Mouse (Mus musculus): Measurements from ENCODE around the gene Asprv1. TPM values are rescaled to one million over a fixed set of nuclear protein-coding genes. Genes with fewer than 3 reads are reported as not detected.

Asprv1 gene
- polyA plus RNA-seq, 1 experiment from 2014 or later: 1.0 TPM

DNA sequence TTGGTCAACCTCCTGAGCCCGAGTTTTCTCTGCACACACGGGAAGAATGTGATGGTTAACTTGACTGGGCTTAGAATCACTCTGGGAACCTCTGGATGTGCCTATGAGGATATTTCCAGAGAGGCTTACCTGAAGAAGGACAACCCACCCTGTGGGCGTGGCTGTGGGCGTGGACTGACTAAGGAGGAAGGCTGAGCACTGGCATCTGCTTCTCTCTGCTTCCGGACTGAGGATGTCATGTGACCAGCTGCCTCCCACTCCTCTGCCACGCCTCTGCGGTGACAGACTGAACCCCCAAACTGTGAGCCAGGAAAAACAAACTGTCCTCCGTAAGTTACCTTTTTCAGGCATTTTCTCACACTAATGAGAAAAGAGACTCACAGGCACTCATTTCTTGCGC, 33.3 kb upstream of the Asprv1 start:
- Histone ChIP-seq H3K27ac (no peak overlapping the region), H3K4me1 (peaks cover 16% of the 10 kb centered on the region), H3K27me3 (no peaks in the 10 kb centered on the region), H3K9me3 (no peaks in the 10 kb centered on the region), H3K4me2 (peak overlapping the region; percentile 44), H3K4me3 (peak overlapping the region; percentile 18), H3K36me3 (no peaks in the 10 kb centered on the region), H3K9ac (no peak overlapping the region)
- 18% methylated on average over 9 of the region's 9 CpGs for WGBS
- ATAC-seq (ENCODE audit: borderline replicate concordance, extremely low read depth, low FRiP score, low TSS enrichment): peak; percentile 56; the same call in 1 of the 2 replicates

- Histone ChIP-seq H3K4me3 (no peak overlapping the region), H3K27me3 (no peaks in the 10 kb centered on the region), H3K4me1 (peaks cover 26% of the 10 kb centered on the region), H3K9ac (no peak overlapping the region), H3K4me2 (no peak overlapping the region), H3K9me3 (no peaks in the 10 kb centered on the region), H3K36me3 (no peaks in the 10 kb centered on the region), H3K27ac (no peak overlapping the region)
- 78% methylated on average over 17 of the region's 17 CpGs for WGBS
- no peak for ATAC-seq (ENCODE audit: borderline replicate concordance, extremely low read depth, low FRiP score, low TSS enrichment)
These were observed 32.0 kb upstream of the Asprv1 start for GRCm38 (mm10) chr6:86595865-86596440.

DNA sequence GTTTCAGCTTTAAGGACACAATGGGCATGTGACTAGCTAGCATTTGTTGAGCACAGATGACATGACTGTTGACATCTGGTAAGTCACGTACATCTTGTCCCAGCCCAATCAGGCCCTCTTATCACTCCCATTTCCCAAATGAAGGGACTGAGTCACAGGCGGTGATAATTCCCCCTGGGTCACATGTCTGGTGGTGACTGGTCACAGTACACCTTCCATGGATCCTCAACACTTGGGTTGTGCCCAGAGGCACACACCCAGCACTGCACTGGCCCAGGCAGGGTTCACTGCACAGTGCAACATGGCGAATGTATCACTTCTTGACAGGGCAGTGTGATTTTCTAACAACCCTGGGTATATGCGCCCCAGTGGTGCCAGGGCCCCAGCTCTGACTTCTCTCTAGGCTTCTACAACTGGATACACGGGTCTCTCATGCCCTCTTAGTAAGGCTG, 29.2 kb upstream of the Asprv1 start:
- no peak for ATAC-seq (ENCODE audit: borderline replicate concordance, extremely low read depth, low FRiP score, low TSS enrichment)
- Histone ChIP-seq H3K4me1 (peaks cover 26% of the 10 kb centered on the region), H3K4me2 (no peak overlapping the region), H3K27ac (no peak overlapping the region), H3K9me3 (no peaks in the 10 kb centered on the region), H3K27me3 (no peaks in the 10 kb centered on the region), H3K36me3 (no peaks in the 10 kb centered on the region), H3K9ac (no peak overlapping the region), H3K4me3 (no peak overlapping the region)
- 73% methylated on average over 5 of the region's 5 CpGs for WGBS

GRCm38 (mm10) chr6:86599197-86599596, 28.8 kb upstream of the Asprv1 start:
- Histone ChIP-seq H3K27me3 (no peaks in the 10 kb centered on the region), H3K9me3 (no peaks in the 10 kb centered on the region), H3K36me3 (no peaks in the 10 kb centered on the region), H3K27ac (peak overlapping the region; percentile 76), H3K4me3 (no peak overlapping the region), H3K4me2 (no peak overlapping the region), H3K4me1 (peaks cover 26% of the 10 kb centered on the region), H3K9ac (no peak overlapping the region)
- 13% methylated on average over 4 of the region's 4 CpGs for WGBS
- ATAC-seq (ENCODE audit: borderline replicate concordance, extremely low read depth, low FRiP score, low TSS enrichment): peak; percentile 21; the same call in 1 of the 2 replicates

GRCm38 (mm10) chr6:86599951-86600414, 28.0 kb upstream of the Asprv1 start:
- H3K4me1 ChIP-seq: peaks cover 19% of the 10 kb centered on the region
- ATAC-seq (ENCODE audit: borderline replicate concordance, extremely low read depth, low FRiP score, low TSS enrichment): peak; percentile 77
- no peak overlapping the region for H3K4me3 ChIP-seq
- no peak overlapping the region for H3K9ac ChIP-seq
- H3K4me2 ChIP-seq: peak overlapping the region; percentile 29; the same call in 1 of the 2 replicates
- no peaks in the 10 kb centered on the region for H3K9me3 ChIP-seq
- peak overlapping the region; percentile 76 for H3K27ac ChIP-seq
- WGBS: 9% methylated on average over 6 of the region's 6 CpGs
- H3K36me3 ChIP-seq: no peaks in the 10 kb centered on the region
- no peaks in the 10 kb centered on the region for H3K27me3 ChIP-seq

GRCm38 (mm10) chr6:86605260-86605659, 22.7 kb upstream of the Asprv1 start:
- WGBS: 49% methylated on average over 7 of the region's 7 CpGs
- H3K36me3 ChIP-seq: no peaks in the 10 kb centered on the region
- no peak overlapping the region for H3K4me2 ChIP-seq
- H3K27me3 ChIP-seq: no peaks in the 10 kb centered on the region
- no peak overlapping the region for H3K27ac ChIP-seq
- ATAC-seq (ENCODE audit: borderline replicate concordance, extremely low read depth, low FRiP score, low TSS enrichment): no peak; the same call in 1 of the 2 replicates
- no peak overlapping the region for H3K4me3 ChIP-seq
- peaks cover 5% of the 10 kb centered on the region for H3K4me1 ChIP-seq
- no peaks in the 10 kb centered on the region for H3K9me3 ChIP-seq
- no peak overlapping the region for H3K9ac ChIP-seq

- whole genome bisulfite sequencing: 76% methylated on average over 4 of the region's 4 CpGs
- no peaks in the 10 kb centered on the region for H3K9me3 ChIP-seq
- no peak overlapping the region for H3K4me3 ChIP-seq
- H3K36me3 ChIP-seq: no peaks in the 10 kb centered on the region
- no peak overlapping the region for H3K9ac ChIP-seq
- peaks cover 6% of the 10 kb centered on the region; the same call in 1 of the 2 replicates for H3K4me1 ChIP-seq
- H3K27me3 ChIP-seq: no peaks in the 10 kb centered on the region
- no peak overlapping the region for H3K4me2 ChIP-seq
- H3K27ac ChIP-seq: no peak overlapping the region
- no peak for ATAC-seq (ENCODE audit: borderline replicate concordance, extremely low read depth, low FRiP score, low TSS enrichment)
These were observed 21.7 kb upstream of the Asprv1 start for GRCm38 (mm10) chr6:86606289-86606688.

GRCm38 (mm10) chr6:86607471-86607870, 20.5 kb upstream of the Asprv1 start:
- Histone ChIP-seq H3K4me1 (peaks cover 6% of the 10 kb centered on the region; the same call in 1 of the 2 replicates), H3K36me3 (no peaks in the 10 kb centered on the region), H3K4me3 (no peak overlapping the region), H3K4me2 (no peak overlapping the region), H3K27me3 (no peaks in the 10 kb centered on the region), H3K27ac (no peak overlapping the region), H3K9me3 (no peaks in the 10 kb centered on the region), H3K9ac (no peak overlapping the region)
- 79% methylated on average over 6 of the region's 6 CpGs for WGBS
- no peak for ATAC-seq (ENCODE audit: borderline replicate concordance, extremely low read depth, low FRiP score, low TSS enrichment)

DNA sequence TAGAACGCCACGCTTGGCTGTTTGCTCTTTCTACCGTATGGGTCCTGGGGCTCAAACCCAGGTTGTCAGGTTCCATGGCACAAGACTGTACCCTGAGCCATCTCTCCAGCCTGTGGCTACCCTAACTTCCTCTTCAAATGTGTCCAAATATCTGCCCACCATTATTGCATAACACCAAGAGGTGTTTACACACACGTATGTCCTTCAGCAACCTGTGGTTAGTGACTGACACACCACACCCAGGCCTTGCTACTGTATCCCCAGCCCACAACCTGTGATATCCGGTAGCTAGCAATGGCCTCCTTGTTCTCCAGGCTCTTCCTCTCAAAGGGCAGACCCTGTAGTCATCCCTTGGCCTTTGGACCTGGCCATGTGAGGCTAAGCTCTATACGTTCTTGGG, 18.7 kb upstream of the Asprv1 start:
- Histone ChIP-seq H3K27me3 (no peaks in the 10 kb centered on the region), H3K9ac (no peak overlapping the region), H3K9me3 (no peaks in the 10 kb centered on the region), H3K4me3 (no peak overlapping the region), H3K4me2 (no peak overlapping the region), H3K36me3 (no peaks in the 10 kb centered on the region), H3K4me1 (peaks cover 6% of the 10 kb centered on the region; the same call in 1 of the 2 replicates), H3K27ac (no peak overlapping the region)
- WGBS: 89% methylated on average over 6 of the region's 6 CpGs
- no peak for ATAC-seq (ENCODE audit: borderline replicate concordance, extremely low read depth, low FRiP score, low TSS enrichment)

- ATAC-seq (ENCODE audit: borderline replicate concordance, extremely low read depth, low FRiP score, low TSS enrichment): peak; percentile 64
- Histone ChIP-seq H3K4me3 (no peak overlapping the region), H3K27ac (peak overlapping the region; percentile 59), H3K4me2 (no peak overlapping the region), H3K36me3 (no peaks in the 10 kb centered on the region), H3K27me3 (no peaks in the 10 kb centered on the region), H3K9me3 (no peaks in the 10 kb centered on the region), H3K4me1 (peaks cover 6% of the 10 kb centered on the region; the same call in 1 of the 2 replicates), H3K9ac (no peak overlapping the region)
- 33% methylated on average over 5 of the region's 5 CpGs for WGBS
These were observed 17.2 kb upstream of the Asprv1 start for GRCm38 (mm10) chr6:86610714-86611113.

DNA sequence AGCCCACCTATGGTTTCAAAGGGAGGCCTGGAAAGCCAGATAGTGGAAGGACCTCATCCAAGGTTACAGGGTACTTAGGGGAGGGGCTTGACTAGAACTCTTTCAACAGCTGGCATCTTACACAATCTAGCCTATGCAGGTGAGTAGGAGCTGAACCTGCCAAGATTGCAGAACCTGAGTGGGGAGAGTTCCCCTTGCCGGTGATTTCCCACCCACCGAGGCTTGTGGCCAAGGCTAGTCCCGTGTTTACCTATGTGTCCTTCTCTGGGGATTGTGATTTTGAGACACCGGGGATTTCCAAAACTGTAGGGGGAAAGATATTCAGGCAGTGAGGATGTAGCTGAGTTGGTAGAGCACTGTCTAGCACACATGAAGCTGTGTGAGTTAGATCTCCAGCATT, 12.7 kb upstream of the Asprv1 start:
- 68% methylated on average over 4 of the region's 4 CpGs for WGBS
- peaks cover 4% of the 10 kb centered on the region; the same call in 1 of the 2 replicates for H3K4me1 ChIP-seq
- no peaks in the 10 kb centered on the region for H3K9me3 ChIP-seq
- H3K9ac ChIP-seq: no peak overlapping the region
- no peak overlapping the region for H3K27ac ChIP-seq
- H3K36me3 ChIP-seq: no peaks in the 10 kb centered on the region
- no peaks in the 10 kb centered on the region for H3K27me3 ChIP-seq
- H3K4me2 ChIP-seq: no peak overlapping the region
- ATAC-seq (ENCODE audit: borderline replicate concordance, extremely low read depth, low FRiP score, low TSS enrichment): no peak
- no peak overlapping the region for H3K4me3 ChIP-seq

DNA sequence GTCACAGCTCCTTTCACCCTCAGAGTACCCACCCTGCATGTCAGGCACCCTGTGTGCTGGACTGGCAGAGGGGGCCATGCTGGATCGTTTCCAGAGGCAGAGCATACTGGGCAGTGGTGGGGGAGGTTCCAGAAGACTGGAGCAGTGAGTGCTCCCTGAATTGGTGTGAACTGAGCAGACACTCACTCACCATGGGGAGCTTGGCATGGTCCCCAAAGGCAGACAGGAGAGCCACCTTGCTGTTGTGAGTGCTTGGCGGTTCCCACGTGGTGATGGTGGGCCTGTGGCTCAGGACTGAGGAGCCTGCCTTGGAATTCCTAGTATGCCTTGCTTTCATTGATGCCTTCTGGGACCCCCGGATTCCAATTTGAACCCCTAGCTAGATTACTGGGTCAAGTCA, 4.8 kb upstream of the Asprv1 start:
- WGBS: 74% methylated on average over 4 of the region's 4 CpGs
- H3K9ac ChIP-seq: no peak overlapping the region

More for the DNA sequence above, 4.8 kb upstream of the Asprv1 start:
- no peaks in the 10 kb centered on the region for H3K9me3 ChIP-seq
- no peaks in the 10 kb centered on the region for H3K4me1 ChIP-seq
- no peak for ATAC-seq (ENCODE audit: borderline replicate concordance, extremely low read depth, low FRiP score, low TSS enrichment)
- H3K27me3 ChIP-seq: no peaks in the 10 kb centered on the region
- no peak overlapping the region for H3K4me2 ChIP-seq
- no peak overlapping the region for H3K4me3 ChIP-seq
- no peak overlapping the region for H3K27ac ChIP-seq
- no peaks in the 10 kb centered on the region for H3K36me3 ChIP-seq
